Mouse (Mus musculus) liver, adult 2 months (tissue): ENCODE measurements at regions not wholly inside any gene's neighbourhood (a gene's known extent, or its start where the extent isn't known, plus 50 kb on each side); places are given as distances from the start of the nearest gene placed in this dataset.

Experiments
- CTCF ChIP-seq: fragments of 200-500 bp; IDR thresholded peaks from 2 replicates; pipeline ENCODE4 v1.5.1; 2011; ENCODE audit warnings: low read depth, low read length, control low read depth
- POLR2A ChIP-seq: fragments of 200-500 bp; IDR thresholded peaks from 2 replicates; pipeline ENCODE4 v1.6.1; 2011; ENCODE audit warnings: low read length, control low read depth; ENCODE audit not compliant: insufficient read depth; ENCODE audit errors: extremely low read depth

- no peak for TF ChIP-seq POLR2A
- no peak for TF ChIP-seq CTCF
Measured at GRCm38 (mm10) chr12:54280001-54280400, 76.3 kb upstream of the Egln3 start.
